Mouse (Mus musculus): Measurements from ENCODE around the gene Cmtm4. TPM values are rescaled to one million over a fixed set of nuclear protein-coding genes. Genes with fewer than 3 reads are reported as not detected.

Gene Cmtm4
- polyA plus RNA-seq, 1 experiment from 2014 or later: 4.6 TPM

GRCm38 (mm10) chr8:104433191-104433842 lies 37.7 kb upstream of the Cmtm4 start:
- H3K27me3 ChIP-seq (ENCODE audit: control insufficient read depth, insufficient read depth, low read length): no peaks in the 10 kb centered on the region
- DNase-seq (ENCODE audit: low spot score) (peak; percentile 14), ATAC-seq (ENCODE audit: low FRiP score, low TSS enrichment) (no peak)
- no peaks in the 10 kb centered on the region for H3K4me1 ChIP-seq (replicated peaks; ENCODE audit: control insufficient read depth, insufficient read depth)
- TF ChIP-seq EP300 (optimal IDR thresholded peaks at IDR 0.05) (no peak), CTCF (IDR thresholded peaks at IDR 0.05; ENCODE audit: low read depth) (no peak)
- 84% methylated on average over 5 of the region's 5 CpGs for WGBS
- H3K9ac ChIP-seq (ENCODE audit: low read length): no peak overlapping the region
- H3K27ac ChIP-seq (replicated peaks): no peak overlapping the region
- H3K9me3 ChIP-seq (ENCODE audit: control insufficient read depth, low read length): no peaks in the 10 kb centered on the region
- H3K36me3 ChIP-seq (ENCODE audit: control insufficient read depth, insufficient read depth, low read length): peaks cover 23% of the 10 kb centered on the region
- no peak overlapping the region for H3K4me3 ChIP-seq (ENCODE audit: low read depth, low read length)
- H3K4me2 ChIP-seq (replicated peaks; ENCODE audit: low read depth): no peak overlapping the region

GRCm38 (mm10) chr8:104432656-104433055 lies 37.0 kb upstream of the Cmtm4 start:
- Histone ChIP-seq H3K4me2 (replicated peaks; ENCODE audit: low read depth) (no peak overlapping the region), H3K9ac (ENCODE audit: low read length) (no peak overlapping the region), H3K9me3 (ENCODE audit: control insufficient read depth, low read length) (no peaks in the 10 kb centered on the region), H3K27ac (replicated peaks) (no peak overlapping the region), H3K36me3 (ENCODE audit: control insufficient read depth, insufficient read depth, low read length) (peaks cover 22% of the 10 kb centered on the region), H3K4me3 (ENCODE audit: low read depth, low read length) (no peak overlapping the region), H3K27me3 (ENCODE audit: control insufficient read depth, insufficient read depth, low read length) (no peaks in the 10 kb centered on the region), H3K4me1 (replicated peaks; ENCODE audit: control insufficient read depth, insufficient read depth) (no peaks in the 10 kb centered on the region)
- 96% methylated on average over 6 of the region's 6 CpGs for WGBS
- TF ChIP-seq CTCF (IDR thresholded peaks at IDR 0.05; ENCODE audit: low read depth) (no peak), EP300 (optimal IDR thresholded peaks at IDR 0.05) (no peak)
- DNase-seq (ENCODE audit: low spot score) (no peak), ATAC-seq (ENCODE audit: low FRiP score, low TSS enrichment) (no peak)

GRCm38 (mm10) chr8:104430230-104430629 lies 34.6 kb upstream of the Cmtm4 start:
- Histone ChIP-seq H3K4me2 (replicated peaks; ENCODE audit: low read depth) (no peak overlapping the region), H3K9ac (ENCODE audit: low read length) (no peak overlapping the region), H3K4me1 (replicated peaks; ENCODE audit: control insufficient read depth, insufficient read depth) (no peaks in the 10 kb centered on the region), H3K4me3 (ENCODE audit: low read depth, low read length) (no peak overlapping the region), H3K36me3 (ENCODE audit: control insufficient read depth, insufficient read depth, low read length) (peaks cover 32% of the 10 kb centered on the region; the same call in 1 of the 2 replicates), H3K27me3 (ENCODE audit: control insufficient read depth, insufficient read depth, low read length) (no peaks in the 10 kb centered on the region), H3K27ac (replicated peaks) (no peak overlapping the region), H3K9me3 (ENCODE audit: control insufficient read depth, low read length) (no peaks in the 10 kb centered on the region)
- WGBS: 80% methylated on average over 7 of the region's 7 CpGs
- DNase-seq (ENCODE audit: low spot score) (no peak), ATAC-seq (ENCODE audit: low FRiP score, low TSS enrichment) (no peak)
- no peak for TF ChIP-seq CTCF (IDR thresholded peaks at IDR 0.05; ENCODE audit: low read depth)
- no peak for TF ChIP-seq EP300 (optimal IDR thresholded peaks at IDR 0.05)

- no peak for ATAC-seq (ENCODE audit: low FRiP score, low TSS enrichment)
- Histone ChIP-seq H3K4me3 (ENCODE audit: low read depth, low read length) (no peak overlapping the region), H3K4me1 (replicated peaks; ENCODE audit: control insufficient read depth, insufficient read depth) (no peaks in the 10 kb centered on the region), H3K27ac (replicated peaks) (no peak overlapping the region), H3K9me3 (ENCODE audit: control insufficient read depth, low read length) (no peaks in the 10 kb centered on the region), H3K4me2 (replicated peaks; ENCODE audit: low read depth) (no peak overlapping the region), H3K27me3 (ENCODE audit: control insufficient read depth, insufficient read depth, low read length) (no peaks in the 10 kb centered on the region), H3K9ac (ENCODE audit: low read length) (no peak overlapping the region), H3K36me3 (ENCODE audit: control insufficient read depth, insufficient read depth, low read length) (peaks cover 33% of the 10 kb centered on the region; the same call in 1 of the 2 replicates)
- no peak for DNase-seq (ENCODE audit: low spot score)
- 94% methylated on average over 13 of the region's 13 CpGs for WGBS
- TF ChIP-seq CTCF (IDR thresholded peaks at IDR 0.05; ENCODE audit: low read depth): no peak
These were observed 32.1 kb upstream of the Cmtm4 start for GRCm38 (mm10) chr8:104427703-104428102.

- Histone ChIP-seq H3K4me2 (replicated peaks; ENCODE audit: low read depth) (no peak overlapping the region), H3K4me3 (ENCODE audit: low read depth, low read length) (no peak overlapping the region), H3K27me3 (ENCODE audit: control insufficient read depth, insufficient read depth, low read length) (no peaks in the 10 kb centered on the region), H3K9me3 (ENCODE audit: control insufficient read depth, low read length) (no peaks in the 10 kb centered on the region), H3K36me3 (ENCODE audit: control insufficient read depth, insufficient read depth, low read length) (peaks cover 18% of the 10 kb centered on the region; the same call in 1 of the 2 replicates), H3K4me1 (replicated peaks; ENCODE audit: control insufficient read depth, insufficient read depth) (no peaks in the 10 kb centered on the region), H3K9ac (ENCODE audit: low read length) (no peak overlapping the region), H3K27ac (replicated peaks) (no peak overlapping the region)
- ATAC-seq (ENCODE audit: low FRiP score, low TSS enrichment) (no peak), DNase-seq (ENCODE audit: low spot score) (no peak)
- TF ChIP-seq EP300 (optimal IDR thresholded peaks at IDR 0.05) (no peak), CTCF (IDR thresholded peaks at IDR 0.05; ENCODE audit: low read depth) (no peak)
- 79% methylated on average over 6 of the region's 6 CpGs for WGBS
These were observed 26.7 kb upstream of the Cmtm4 start for GRCm38 (mm10) chr8:104422313-104422712.

GRCm38 (mm10) chr8:104416022-104416421 lies 20.4 kb upstream of the Cmtm4 start:
- no peak overlapping the region for H3K9ac ChIP-seq (ENCODE audit: low read length)
- WGBS: 79% methylated on average over 6 of the region's 6 CpGs
- H3K27me3 ChIP-seq (ENCODE audit: control insufficient read depth, insufficient read depth, low read length): no peaks in the 10 kb centered on the region
- no peaks in the 10 kb centered on the region for H3K4me1 ChIP-seq (replicated peaks; ENCODE audit: control insufficient read depth, insufficient read depth)
- no peak for ATAC-seq (ENCODE audit: low FRiP score, low TSS enrichment)
- no peak overlapping the region for H3K27ac ChIP-seq (replicated peaks)
- H3K4me2 ChIP-seq (replicated peaks; ENCODE audit: low read depth): no peak overlapping the region
- DNase-seq (ENCODE audit: low spot score): no peak
- no peaks in the 10 kb centered on the region for H3K9me3 ChIP-seq (ENCODE audit: control insufficient read depth, low read length)
- peaks cover under 1% of the 10 kb centered on the region; the same call in 1 of the 2 replicates for H3K36me3 ChIP-seq (ENCODE audit: control insufficient read depth, insufficient read depth, low read length)
- no peak overlapping the region for H3K4me3 ChIP-seq (ENCODE audit: low read depth, low read length)
- TF ChIP-seq CTCF (IDR thresholded peaks at IDR 0.05; ENCODE audit: low read depth) (no peak), EP300 (optimal IDR thresholded peaks at IDR 0.05) (no peak)

Measured in stomach, postnatal 0 days (tissue).